Mouse (Mus musculus) E14TG2a.4 (cell line): ENCODE data around the gene Cdc42ep3.

Source experiments
- H3K27me3 ChIP-seq: 2 replicates; pipeline ENCODE4 v1.6.1; 2014; ENCODE audit warnings: low read length, control low read depth; ENCODE audit not compliant: insufficient read depth
- H3K36me3 ChIP-seq: 2 replicates; pipeline ENCODE4 v1.6.1; 2014; ENCODE audit warnings: low read length, control low read depth; ENCODE audit not compliant: insufficient read depth
- H3K4me1 ChIP-seq: replicated peaks from 2 replicates; pipeline ENCODE4 v1.6.1; 2014; ENCODE audit warnings: low read depth, low read length, control low read depth
- H3K4me3 ChIP-seq: replicated peaks from 2 replicates; pipeline ENCODE4 v1.5.1; 2014; ENCODE audit warnings: mild to moderate bottlenecking, low read length
- H3K9me3 ChIP-seq: 2 replicates; pipeline ENCODE4 v1.6.1; 2014; ENCODE audit warnings: low read length, control low read depth
- CTCF ChIP-seq: conservative IDR thresholded peaks from 2 replicates; pipeline ENCODE4 v1.5.1; 2014; ENCODE audit warnings: low read length
- NANOG ChIP-seq: IDR thresholded peaks from 2 replicates; pipeline ENCODE4 v1.6.1; 2014; ENCODE audit warnings: borderline replicate concordance, low read length, mixed read lengths
- POU5F1 ChIP-seq: IDR thresholded peaks from 2 replicates; pipeline ENCODE4 v1.6.1; 2014; ENCODE audit warnings: low read length, borderline replicate concordance

Gene Cdc42ep3

DNA sequence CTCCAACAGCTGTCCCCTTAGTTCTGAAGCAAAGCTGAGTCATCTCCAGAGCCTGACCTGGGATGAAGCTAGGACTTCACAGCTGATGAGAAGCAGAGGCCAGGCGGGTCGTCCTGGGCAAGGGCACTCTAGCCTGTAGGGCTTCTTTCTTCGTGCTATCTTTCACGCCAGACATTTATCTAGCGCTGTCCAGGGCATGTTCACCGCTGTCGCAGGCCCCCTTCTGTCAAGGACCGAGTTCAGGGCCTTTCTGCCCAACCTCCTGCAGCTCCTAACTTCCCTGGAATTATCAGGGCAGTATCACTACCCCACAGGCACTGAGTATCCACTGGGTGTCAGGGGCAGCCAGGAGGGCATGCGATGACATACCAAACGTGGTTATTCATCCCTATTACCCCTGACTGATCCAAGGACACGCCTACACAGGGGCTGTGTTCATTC lies 4.1 kb downstream of the Cdc42ep3 start:
- Histone ChIP-seq H3K36me3 (peaks cover 5% of the 10 kb centered on the region; the same call in 1 of the 2 replicates), H3K4me1 (peaks cover 30% of the 10 kb centered on the region), H3K4me3 (no peak overlapping the region), H3K9me3 (no peaks in the 10 kb centered on the region), H3K27me3 (peaks cover 30% of the 10 kb centered on the region)
- TF ChIP-seq POU5F1 (no peak), NANOG (no peak), CTCF (no peak)

GRCm38 (mm10) chr17:79349371-79349770 lies 5.5 kb downstream of the Cdc42ep3 start:
- Histone ChIP-seq H3K4me3 (no peak overlapping the region), H3K4me1 (peaks cover 44% of the 10 kb centered on the region), H3K36me3 (peaks cover 5% of the 10 kb centered on the region; the same call in 1 of the 2 replicates), H3K9me3 (no peaks in the 10 kb centered on the region), H3K27me3 (peaks cover 19% of the 10 kb centered on the region)
- no peak for TF ChIP-seq POU5F1
- no peak for TF ChIP-seq CTCF
- no peak for TF ChIP-seq NANOG

DNA sequence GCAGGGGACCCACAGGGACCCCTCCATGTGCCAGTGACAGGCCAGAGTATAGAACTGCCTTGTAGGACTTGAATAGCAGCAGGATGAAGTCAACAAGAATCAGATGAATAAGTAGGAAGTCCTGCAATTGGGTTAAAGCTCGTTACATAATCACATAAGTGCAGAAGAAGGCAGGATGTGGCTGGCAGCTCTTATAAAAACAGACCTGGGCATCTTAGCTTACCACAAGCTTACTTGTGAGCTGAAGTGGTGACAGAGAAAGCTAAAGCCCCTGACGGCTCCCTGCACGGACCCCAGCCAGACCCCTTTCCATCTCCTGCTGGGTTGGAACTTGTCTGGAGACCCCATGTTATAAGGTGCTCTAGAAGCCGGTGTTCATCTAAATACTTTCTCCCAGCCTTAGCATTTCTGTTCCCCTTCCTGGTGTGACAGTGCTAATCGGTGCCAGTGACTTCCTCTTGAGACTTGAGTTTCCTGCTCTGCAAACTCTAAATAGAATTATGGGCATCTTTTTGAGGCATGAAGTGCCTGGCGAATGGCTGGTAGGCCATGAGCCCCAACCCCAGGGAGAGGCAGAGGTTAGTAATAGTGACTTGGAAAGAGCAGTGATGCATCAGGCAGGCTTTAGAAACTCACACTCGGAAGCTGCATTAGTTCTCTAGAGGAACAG lies 6.8 kb downstream of the Cdc42ep3 start:
- TF ChIP-seq POU5F1 (no peak), CTCF (no peak), NANOG (no peak)
- peaks cover 5% of the 10 kb centered on the region; the same call in 1 of the 2 replicates for H3K36me3 ChIP-seq

GRCm38 (mm10) chr17:79347291-79347690 lies 7.6 kb downstream of the Cdc42ep3 start:
- H3K36me3 ChIP-seq: peaks cover 5% of the 10 kb centered on the region; the same call in 1 of the 2 replicates
- H3K9me3 ChIP-seq: no peaks in the 10 kb centered on the region
- no peak overlapping the region for H3K4me3 ChIP-seq
- H3K27me3 ChIP-seq: no peaks in the 10 kb centered on the region
- TF ChIP-seq CTCF (no peak), POU5F1 (no peak), NANOG (no peak)
- peaks cover 50% of the 10 kb centered on the region for H3K4me1 ChIP-seq

More for the DNA sequence above, 6.8 kb downstream of the Cdc42ep3 start:
- Histone ChIP-seq H3K4me3 (no peak overlapping the region), H3K4me1 (peaks cover 47% of the 10 kb centered on the region), H3K9me3 (no peaks in the 10 kb centered on the region), H3K27me3 (peaks cover 6% of the 10 kb centered on the region)

GRCm38 (mm10) chr17:79345001-79345709 lies 9.7 kb downstream of the Cdc42ep3 start:
- Histone ChIP-seq H3K36me3 (peaks cover 9% of the 10 kb centered on the region), H3K9me3 (no peaks in the 10 kb centered on the region), H3K4me3 (no peak overlapping the region), H3K27me3 (no peaks in the 10 kb centered on the region), H3K4me1 (peaks cover 63% of the 10 kb centered on the region)
- TF ChIP-seq POU5F1 (no peak), CTCF (no peak), NANOG (no peak)

DNA sequence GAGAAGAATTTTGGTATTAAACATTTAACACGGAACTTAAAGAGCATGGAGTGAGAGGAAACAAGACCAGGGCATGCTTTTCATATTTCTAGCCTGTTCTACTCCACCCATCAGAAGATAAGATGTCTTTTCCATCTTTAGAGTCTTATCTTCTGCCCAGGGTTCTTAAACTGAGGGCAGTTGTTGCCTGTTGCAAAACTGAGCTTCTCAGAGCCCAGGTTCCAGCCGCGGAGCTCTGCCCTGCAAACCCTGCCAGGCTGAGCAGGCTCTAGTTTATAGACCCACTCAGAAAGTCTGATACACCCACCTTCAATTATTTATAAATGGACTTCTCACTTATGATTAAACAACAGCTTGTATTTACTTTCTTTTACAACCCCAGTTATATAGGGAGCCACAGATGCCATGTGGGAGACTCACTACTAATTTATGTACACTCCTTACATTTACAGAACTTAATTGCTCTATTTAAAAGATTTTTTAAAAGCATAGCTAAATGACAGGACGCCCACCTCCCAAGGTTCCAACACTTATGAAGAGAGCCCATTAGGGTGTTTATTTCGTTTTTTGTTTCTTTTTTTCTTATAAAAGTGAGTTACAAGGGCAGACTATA lies 11.5 kb downstream of the Cdc42ep3 start:
- H3K36me3 ChIP-seq: peaks cover 10% of the 10 kb centered on the region
- no peaks in the 10 kb centered on the region for H3K9me3 ChIP-seq
- H3K27me3 ChIP-seq: no peaks in the 10 kb centered on the region
- peak overlapping the region; percentile 53 for H3K4me3 ChIP-seq
- peaks cover 69% of the 10 kb centered on the region for H3K4me1 ChIP-seq
- TF ChIP-seq NANOG (no peak), POU5F1 (no peak), CTCF (no peak)

DNA sequence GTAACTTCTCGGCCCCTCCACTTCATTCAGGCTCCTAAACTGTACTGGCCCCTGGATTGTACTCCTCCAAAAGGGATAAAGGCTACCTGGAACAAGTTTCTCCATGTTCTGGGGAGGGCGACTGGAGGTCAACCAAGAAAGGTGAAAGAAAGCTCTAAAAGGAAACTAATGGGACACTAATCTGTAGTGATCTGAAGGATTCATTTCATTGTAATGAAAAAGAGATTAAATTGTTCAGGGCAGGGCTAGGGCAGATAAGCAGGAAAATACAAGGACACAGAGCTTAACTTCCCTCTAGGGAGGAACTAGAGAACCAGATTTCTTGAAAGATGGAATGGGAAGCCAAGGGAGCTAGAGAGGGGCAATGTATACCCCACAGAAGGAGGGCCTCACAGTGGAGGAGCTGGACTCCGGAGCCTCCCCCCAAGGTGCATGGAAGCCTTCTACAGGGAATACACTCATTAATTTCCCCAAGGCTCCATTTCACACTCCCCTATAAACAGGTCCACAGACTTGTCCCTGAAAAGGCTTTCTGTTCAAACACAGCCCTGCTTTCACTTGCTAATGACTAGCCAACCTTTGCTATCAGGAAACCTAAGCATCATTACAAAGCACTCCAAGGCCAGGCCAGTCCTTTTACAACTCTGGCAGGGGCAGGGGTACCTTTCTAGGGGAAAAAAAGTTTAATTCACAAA lies 12.1 kb downstream of the Cdc42ep3 start:
- Histone ChIP-seq H3K36me3 (peaks cover 10% of the 10 kb centered on the region), H3K9me3 (no peaks in the 10 kb centered on the region), H3K27me3 (no peaks in the 10 kb centered on the region), H3K4me3 (peak overlapping the region; percentile 53), H3K4me1 (peaks cover 75% of the 10 kb centered on the region)
- peak; percentile 88 for TF ChIP-seq NANOG
- TF ChIP-seq CTCF: no peak
- TF ChIP-seq POU5F1: 0 out of 2 replicates have a peak, but pooled peaks have one; percentile 8
